Mouse (Mus musculus) macrophage (primary cell): Measurements from ENCODE around the gene Cep135. TPM values are rescaled to one million over a fixed set of nuclear protein-coding genes. Genes with fewer than 3 reads are reported as not detected.

Experiments
- H3K27ac ChIP-seq: fragments of 350-480 bp; formaldehyde crosslinking; 2 replicates; pipeline ENCODE4 v1.9.0; 2021
- H3K36me3 ChIP-seq: fragments of 350-480 bp; formaldehyde crosslinking; 2 replicates; pipeline ENCODE4 v1.9.0; 2021; ENCODE audit errors: inconsistent target
- H3K4me3 ChIP-seq: fragments of 350-480 bp; formaldehyde crosslinking; 2 replicates; pipeline ENCODE4 v1.9.0; 2021; ENCODE audit errors: inconsistent target
- H3K79me2 ChIP-seq: fragments of 350-480 bp; formaldehyde crosslinking; 2 replicates; pipeline ENCODE4 v1.9.0; 2021; ENCODE audit errors: inconsistent target
- WGBS: methylation state at CpG from one replicate; pipeline ENCODE4 v1.1.7; 2026; ENCODE audit warnings: inconsistent platforms; ENCODE audit not compliant: missing documents; 5-methylcytosine and 5-hydroxymethylcytosine counted together
- polyA plus RNA-seq: library from polyadenylated mRNA; stranded (reverse); fragments of 250-400 nt; gene quantifications from 3 replicates; pipeline ENCODE4 v1.2.4, GENCODE M21; 2018; ENCODE audit warnings: inconsistent platforms

Cep135 gene
- polyA plus RNA-seq, 1 experiment from 2014 or later: 4.2 TPM

- H3K36me3 ChIP-seq: no peaks in the 10 kb centered on the region
- H3K79me2 ChIP-seq: no peaks in the 10 kb centered on the region
- H3K27ac ChIP-seq: no peak overlapping the region
- no peak overlapping the region for H3K4me3 ChIP-seq
- WGBS: 5% methylated on average over 38 of the region's 38 CpGs
Observed at GRCm38 (mm10) chr5:76658084-76658934, 69.8 kb downstream of the Cep135 start.

- H3K27ac ChIP-seq: no peak overlapping the region
- no peaks in the 10 kb centered on the region for H3K36me3 ChIP-seq
- WGBS: 93% methylated on average over 8 of the region's 8 CpGs
- no peak overlapping the region for H3K4me3 ChIP-seq
- H3K79me2 ChIP-seq: no peaks in the 10 kb centered on the region
Observed at GRCm38 (mm10) chr5:76659958-76660635, 71.6 kb downstream of the Cep135 start.

GRCm38 (mm10) chr5:76661310-76661709, 72.8 kb downstream of the Cep135 start:
- Histone ChIP-seq H3K27ac (no peak overlapping the region), H3K36me3 (no peaks in the 10 kb centered on the region), H3K4me3 (no peak overlapping the region), H3K79me2 (no peaks in the 10 kb centered on the region)
- 91% methylated on average over 4 of the region's 4 CpGs for WGBS

- WGBS: 93% methylated on average over 7 of the region's 7 CpGs
- Histone ChIP-seq H3K36me3 (no peaks in the 10 kb centered on the region), H3K27ac (no peak overlapping the region), H3K4me3 (no peak overlapping the region), H3K79me2 (no peaks in the 10 kb centered on the region)
Observed at GRCm38 (mm10) chr5:76664936-76665335, 76.4 kb downstream of the Cep135 start.

- no peaks in the 10 kb centered on the region for H3K36me3 ChIP-seq
- no peak overlapping the region for H3K27ac ChIP-seq
- 74% methylated on average over 7 of the region's 7 CpGs for WGBS
- H3K79me2 ChIP-seq: no peaks in the 10 kb centered on the region
- H3K4me3 ChIP-seq: no peak overlapping the region
Observed at GRCm38 (mm10) chr5:76665421-76665820, 76.9 kb downstream of the Cep135 start.

- 87% methylated on average over 6 of the region's 6 CpGs for WGBS
- Histone ChIP-seq H3K4me3 (no peak overlapping the region), H3K79me2 (no peaks in the 10 kb centered on the region), H3K36me3 (no peaks in the 10 kb centered on the region), H3K27ac (no peak overlapping the region)
Observed at GRCm38 (mm10) chr5:76666026-76666756, 77.7 kb downstream of the Cep135 start.

- no peaks in the 10 kb centered on the region for H3K36me3 ChIP-seq
- WGBS: 45% methylated on average over 5 of the region's 5 CpGs
- H3K4me3 ChIP-seq: no peak overlapping the region
- no peaks in the 10 kb centered on the region for H3K79me2 ChIP-seq
- H3K27ac ChIP-seq: no peak overlapping the region
Observed at GRCm38 (mm10) chr5:76668118-76668517, 79.6 kb downstream of the Cep135 start.

GRCm38 (mm10) chr5:76668547-76668946, 80.0 kb downstream of the Cep135 start:
- H3K79me2 ChIP-seq: no peaks in the 10 kb centered on the region
- WGBS: 93% methylated on average over 5 of the region's 5 CpGs
- H3K4me3 ChIP-seq: no peak overlapping the region
- H3K36me3 ChIP-seq: no peaks in the 10 kb centered on the region
- no peak overlapping the region for H3K27ac ChIP-seq

- H3K36me3 ChIP-seq: no peaks in the 10 kb centered on the region
- 96% methylated on average over 10 of the region's 10 CpGs for WGBS
- H3K79me2 ChIP-seq: no peaks in the 10 kb centered on the region
- H3K4me3 ChIP-seq: no peak overlapping the region
- no peak overlapping the region for H3K27ac ChIP-seq
Observed at GRCm38 (mm10) chr5:76670183-76670582, 81.7 kb downstream of the Cep135 start.

GRCm38 (mm10) chr5:76674022-76674653, 85.6 kb downstream of the Cep135 start:
- Histone ChIP-seq H3K4me3 (no peak overlapping the region), H3K36me3 (no peaks in the 10 kb centered on the region), H3K27ac (no peak overlapping the region), H3K79me2 (no peaks in the 10 kb centered on the region)
- 78% methylated on average over 5 of the region's 5 CpGs for WGBS

- H3K4me3 ChIP-seq: no peak overlapping the region
- no peaks in the 10 kb centered on the region for H3K79me2 ChIP-seq
- 4% methylated on average over 4 of the region's 4 CpGs for WGBS
- no peak overlapping the region for H3K27ac ChIP-seq
- H3K36me3 ChIP-seq: no peaks in the 10 kb centered on the region
Observed at GRCm38 (mm10) chr5:76675369-76675768, 86.9 kb downstream of the Cep135 start.

- no peaks in the 10 kb centered on the region for H3K36me3 ChIP-seq
- H3K79me2 ChIP-seq: no peaks in the 10 kb centered on the region
- H3K4me3 ChIP-seq: no peak overlapping the region
- WGBS: 50% methylated on average over 2 of the region's 3 CpGs
- H3K27ac ChIP-seq: no peak overlapping the region
Observed at GRCm38 (mm10) chr5:76680959-76681358, 92.5 kb downstream of the Cep135 start.

GRCm38 (mm10) chr5:76681895-76682656, 93.6 kb downstream of the Cep135 start:
- H3K36me3 ChIP-seq: no peaks in the 10 kb centered on the region
- no peak overlapping the region for H3K27ac ChIP-seq
- WGBS: 94% methylated on average over 4 of the region's 4 CpGs
- no peaks in the 10 kb centered on the region for H3K79me2 ChIP-seq
- no peak overlapping the region for H3K4me3 ChIP-seq

- Histone ChIP-seq H3K4me3 (no peak overlapping the region), H3K27ac (no peak overlapping the region), H3K36me3 (no peaks in the 10 kb centered on the region), H3K79me2 (no peaks in the 10 kb centered on the region)
- WGBS: 86% methylated on average over 5 of the region's 5 CpGs
Observed at GRCm38 (mm10) chr5:76683455-76683854, 95.0 kb downstream of the Cep135 start.
